Mouse (Mus musculus): ENCODE data around the gene Synpr. TPM values are rescaled to one million over a fixed set of nuclear protein-coding genes. Genes with fewer than 3 reads are reported as not detected.

Gene Synpr
- polyA plus RNA-seq, 1 experiment from 2014 or later, result 5.1 TPM

- Histone ChIP-seq H3K36me3 (replicated peaks; ENCODE audit: control insufficient read depth, insufficient read depth, low read depth, low read length) (no peaks in the 10 kb centered on the region), H3K4me1 (ENCODE audit: control insufficient read depth, insufficient read depth, low read length) (no peaks in the 10 kb centered on the region), H3K4me3 (ENCODE audit: low read depth, low read length) (no peak overlapping the region), H3K27ac (replicated peaks; ENCODE audit: low read depth, low read length) (no peak overlapping the region), H3K4me2 (ENCODE audit: low read depth, low read length) (no peak overlapping the region), H3K9ac (replicated peaks; ENCODE audit: low read length) (no peak overlapping the region), H3K27me3 (ENCODE audit: control insufficient read depth, insufficient read depth, low read length) (no peaks in the 10 kb centered on the region), H3K9me3 (replicated peaks; ENCODE audit: control insufficient read depth, low read length) (no peaks in the 10 kb centered on the region)
- ATAC-seq (replicated peaks; ENCODE audit: insufficient number of reproducible peaks, low FRiP score, low TSS enrichment, low read depth) (no peak), DNase-seq (ENCODE audit: low spot score) (no peak)
- 75% methylated on average over 2 of the region's 2 CpGs for WGBS
These were observed 283.4 kb downstream of the Synpr start for GRCm38 (mm10) chr14:13567996-13568395.

- no peak for ATAC-seq (replicated peaks; ENCODE audit: insufficient number of reproducible peaks, low FRiP score, low TSS enrichment, low read depth)
These were observed 287.4 kb downstream of the Synpr start for GRCm38 (mm10) chr14:13571941-13572340.

GRCm38 (mm10) chr14:13572530-13572929 lies 287.9 kb downstream of the Synpr start:
- Histone ChIP-seq H3K36me3 (replicated peaks; ENCODE audit: control insufficient read depth, insufficient read depth, low read depth, low read length) (no peaks in the 10 kb centered on the region), H3K4me2 (ENCODE audit: low read depth, low read length) (no peak overlapping the region), H3K4me1 (ENCODE audit: control insufficient read depth, insufficient read depth, low read length) (no peaks in the 10 kb centered on the region), H3K4me3 (ENCODE audit: low read depth, low read length) (no peak overlapping the region), H3K9ac (replicated peaks; ENCODE audit: low read length) (no peak overlapping the region), H3K27ac (replicated peaks; ENCODE audit: low read depth, low read length) (no peak overlapping the region), H3K9me3 (replicated peaks; ENCODE audit: control insufficient read depth, low read length) (no peaks in the 10 kb centered on the region), H3K27me3 (ENCODE audit: control insufficient read depth, insufficient read depth, low read length) (no peaks in the 10 kb centered on the region)
- 5% methylated on average over 1 of the region's 1 CpGs for WGBS
- ATAC-seq (replicated peaks; ENCODE audit: insufficient number of reproducible peaks, low FRiP score, low TSS enrichment, low read depth) (no peak), DNase-seq (ENCODE audit: low spot score) (no peak)

More at GRCm38 (mm10) chr14:13571941-13572340, 287.4 kb downstream of the Synpr start:
- Histone ChIP-seq H3K4me3 (ENCODE audit: low read depth, low read length) (no peak overlapping the region), H3K9me3 (replicated peaks; ENCODE audit: control insufficient read depth, low read length) (no peaks in the 10 kb centered on the region), H3K9ac (replicated peaks; ENCODE audit: low read length) (no peak overlapping the region), H3K36me3 (replicated peaks; ENCODE audit: control insufficient read depth, insufficient read depth, low read depth, low read length) (no peaks in the 10 kb centered on the region), H3K27ac (replicated peaks; ENCODE audit: low read depth, low read length) (no peak overlapping the region), H3K27me3 (ENCODE audit: control insufficient read depth, insufficient read depth, low read length) (no peaks in the 10 kb centered on the region), H3K4me2 (ENCODE audit: low read depth, low read length) (no peak overlapping the region), H3K4me1 (ENCODE audit: control insufficient read depth, insufficient read depth, low read length) (no peaks in the 10 kb centered on the region)
- no peak for DNase-seq (ENCODE audit: low spot score)

GRCm38 (mm10) chr14:13578101-13578500 lies 293.5 kb downstream of the Synpr start:
- H3K9ac ChIP-seq (replicated peaks; ENCODE audit: low read length), result no peak overlapping the region
- no peaks in the 10 kb centered on the region for H3K36me3 ChIP-seq (replicated peaks; ENCODE audit: control insufficient read depth, insufficient read depth, low read depth, low read length)
- H3K27ac ChIP-seq (replicated peaks; ENCODE audit: low read depth, low read length), result no peak overlapping the region
- no peaks in the 10 kb centered on the region for H3K4me1 ChIP-seq (ENCODE audit: control insufficient read depth, insufficient read depth, low read length)
- 43% methylated on average over 2 of the region's 2 CpGs for WGBS
- DNase-seq (ENCODE audit: low spot score), result no peak
- H3K4me3 ChIP-seq (ENCODE audit: low read depth, low read length), result no peak overlapping the region
- no peaks in the 10 kb centered on the region for H3K27me3 ChIP-seq (ENCODE audit: control insufficient read depth, insufficient read depth, low read length)
- H3K4me2 ChIP-seq (ENCODE audit: low read depth, low read length), result no peak overlapping the region
- H3K9me3 ChIP-seq (replicated peaks; ENCODE audit: control insufficient read depth, low read length), result no peaks in the 10 kb centered on the region
- no peak for ATAC-seq (replicated peaks; ENCODE audit: insufficient number of reproducible peaks, low FRiP score, low TSS enrichment, low read depth)

GRCm38 (mm10) chr14:13578744-13579143 lies 294.2 kb downstream of the Synpr start:
- Histone ChIP-seq H3K4me3 (ENCODE audit: low read depth, low read length) (no peak overlapping the region), H3K9ac (replicated peaks; ENCODE audit: low read length) (no peak overlapping the region), H3K4me1 (ENCODE audit: control insufficient read depth, insufficient read depth, low read length) (no peaks in the 10 kb centered on the region), H3K9me3 (replicated peaks; ENCODE audit: control insufficient read depth, low read length) (no peaks in the 10 kb centered on the region), H3K27ac (replicated peaks; ENCODE audit: low read depth, low read length) (no peak overlapping the region), H3K36me3 (replicated peaks; ENCODE audit: control insufficient read depth, insufficient read depth, low read depth, low read length) (no peaks in the 10 kb centered on the region), H3K27me3 (ENCODE audit: control insufficient read depth, insufficient read depth, low read length) (no peaks in the 10 kb centered on the region), H3K4me2 (ENCODE audit: low read depth, low read length) (no peak overlapping the region)
- ATAC-seq (replicated peaks; ENCODE audit: insufficient number of reproducible peaks, low FRiP score, low TSS enrichment, low read depth), result no peak
- 87% methylated on average over 1 of the region's 1 CpGs for WGBS
- DNase-seq (ENCODE audit: low spot score), result no peak

- 88% methylated on average over 2 of the region's 2 CpGs for WGBS
These were observed 308.9 kb downstream of the Synpr start for GRCm38 (mm10) chr14:13593321-13593940.

GRCm38 (mm10) chr14:13596251-13596650 lies 311.7 kb downstream of the Synpr start:
- no peak overlapping the region for H3K4me2 ChIP-seq (ENCODE audit: low read depth, low read length)
- H3K4me3 ChIP-seq (ENCODE audit: low read depth, low read length), result no peak overlapping the region
- H3K27ac ChIP-seq (replicated peaks; ENCODE audit: low read depth, low read length), result no peak overlapping the region
- ATAC-seq (replicated peaks; ENCODE audit: insufficient number of reproducible peaks, low FRiP score, low TSS enrichment, low read depth), result no peak
- 62% methylated on average over 6 of the region's 6 CpGs for WGBS
- no peak for DNase-seq (ENCODE audit: low spot score)
- no peak overlapping the region for H3K9ac ChIP-seq (replicated peaks; ENCODE audit: low read length)
- no peaks in the 10 kb centered on the region for H3K9me3 ChIP-seq (replicated peaks; ENCODE audit: control insufficient read depth, low read length)
- no peaks in the 10 kb centered on the region for H3K4me1 ChIP-seq (ENCODE audit: control insufficient read depth, insufficient read depth, low read length)
- H3K36me3 ChIP-seq (replicated peaks; ENCODE audit: control insufficient read depth, insufficient read depth, low read depth, low read length), result no peaks in the 10 kb centered on the region
- no peaks in the 10 kb centered on the region for H3K27me3 ChIP-seq (ENCODE audit: control insufficient read depth, insufficient read depth, low read length)

More at GRCm38 (mm10) chr14:13593321-13593940, 308.9 kb downstream of the Synpr start:
- DNase-seq (ENCODE audit: low spot score) (no peak), ATAC-seq (replicated peaks; ENCODE audit: insufficient number of reproducible peaks, low FRiP score, low TSS enrichment, low read depth) (no peak)
- Histone ChIP-seq H3K27ac (replicated peaks; ENCODE audit: low read depth, low read length) (no peak overlapping the region), H3K9ac (replicated peaks; ENCODE audit: low read length) (no peak overlapping the region), H3K36me3 (replicated peaks; ENCODE audit: control insufficient read depth, insufficient read depth, low read depth, low read length) (no peaks in the 10 kb centered on the region), H3K4me1 (ENCODE audit: control insufficient read depth, insufficient read depth, low read length) (no peaks in the 10 kb centered on the region), H3K9me3 (replicated peaks; ENCODE audit: control insufficient read depth, low read length) (no peaks in the 10 kb centered on the region), H3K4me2 (ENCODE audit: low read depth, low read length) (no peak overlapping the region), H3K27me3 (ENCODE audit: control insufficient read depth, insufficient read depth, low read length) (no peaks in the 10 kb centered on the region), H3K4me3 (ENCODE audit: low read depth, low read length) (no peak overlapping the region)

- Histone ChIP-seq H3K4me1 (ENCODE audit: control insufficient read depth, insufficient read depth, low read length) (no peaks in the 10 kb centered on the region), H3K4me2 (ENCODE audit: low read depth, low read length) (no peak overlapping the region), H3K27ac (replicated peaks; ENCODE audit: low read depth, low read length) (no peak overlapping the region), H3K9ac (replicated peaks; ENCODE audit: low read length) (no peak overlapping the region), H3K9me3 (replicated peaks; ENCODE audit: control insufficient read depth, low read length) (no peaks in the 10 kb centered on the region), H3K4me3 (ENCODE audit: low read depth, low read length) (no peak overlapping the region), H3K36me3 (replicated peaks; ENCODE audit: control insufficient read depth, insufficient read depth, low read depth, low read length) (no peaks in the 10 kb centered on the region), H3K27me3 (ENCODE audit: control insufficient read depth, insufficient read depth, low read length) (no peaks in the 10 kb centered on the region)
- WGBS, result 89% methylated on average over 2 of the region's 2 CpGs
- ATAC-seq (replicated peaks; ENCODE audit: insufficient number of reproducible peaks, low FRiP score, low TSS enrichment, low read depth), result no peak
- DNase-seq (ENCODE audit: low spot score), result no peak
These were observed 312.6 kb downstream of the Synpr start for GRCm38 (mm10) chr14:13597204-13597603.
